Comparison of ENCODE assay signal across 22 mouse cellular contexts in the genomic region with DNA sequence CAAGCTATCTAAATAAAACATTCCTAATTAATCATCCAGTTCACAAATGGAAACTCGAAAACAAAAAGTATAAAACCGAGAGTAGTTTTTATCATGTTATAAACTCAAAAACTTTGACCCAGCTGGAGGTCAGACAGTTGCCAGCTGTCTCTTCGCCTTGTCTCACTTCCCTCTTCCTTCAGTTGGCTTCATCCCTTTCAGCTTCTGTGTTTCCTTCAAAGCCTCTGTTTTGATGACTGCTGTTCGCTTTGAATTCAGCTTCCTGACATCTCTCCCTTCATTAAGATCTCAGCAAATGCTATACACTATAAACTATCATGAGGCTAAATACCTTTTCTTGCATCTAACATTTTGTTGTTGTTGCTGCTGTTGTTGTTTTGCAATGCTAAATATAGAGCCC. TPM values are rescaled to one million over a fixed set of nuclear protein-coding genes. Genes with fewer than 3 reads are reported as not detected.
A peak's percentile ranks its signal among the peaks of the same experiment; 100 is the strongest.
DNase-seq lines count a peak whose midpoint lies in the region; ATAC-seq and TF ChIP-seq lines count a peak whose summit lies in the region.
"Had no signal": no experiment of that assay in that cellular context is flagged by ENCODE, and none has a peak within 500 bp of the region (broad histone marks: within the 10 kb centered on the region; RNA-seq: fewer than 3 reads in every experiment).

No protein-coding gene starts in this region.

- intact Hi-C loops in heart, adult 2 months (cut with DNase I): no loop called here

- no peaks in the 10 kb centered on the region for H3K36me3 ChIP-seq in heart, adult 2 months (ENCODE audit: control insufficient read depth, insufficient read depth, low read length)
- no peaks in the 10 kb centered on the region for H3K36me3 ChIP-seq in kidney, embryonic 15.5 days
- no peaks in the 10 kb centered on the region for H3K36me3 ChIP-seq in macrophage (ENCODE audit: inconsistent target)
- H3K36me3 ChIP-seq: embryonic facial prominence, embryonic 13.5 days; heart, embryonic 15.5 days; hindbrain, embryonic 10.5 days; limb, embryonic 12.5 days had no signal

- no peak overlapping the region for H3K27ac ChIP-seq in heart, adult 2 months
- no peak overlapping the region for H3K27ac ChIP-seq in kidney, embryonic 15.5 days
- peak overlapping the region; percentile 8; the same call in 1 of the 2 replicates for H3K27ac ChIP-seq in macrophage
- H3K27ac ChIP-seq: embryonic facial prominence, embryonic 13.5 days; heart, embryonic 15.5 days; hindbrain, embryonic 10.5 days; hindbrain, postnatal 0 days; limb, embryonic 12.5 days; liver, embryonic 14.5 days had no signal

- TF ChIP-seq CTCF in heart, adult 2 months (IDR thresholded peaks at IDR 0.05): no peak

- H3K4me3 ChIP-seq in heart, adult 2 months: no peak overlapping the region
- no peak overlapping the region for H3K4me3 ChIP-seq in kidney, embryonic 15.5 days (replicated peaks)
- no peak overlapping the region for H3K4me3 ChIP-seq in macrophage (ENCODE audit: inconsistent target)
- H3K4me3 ChIP-seq: embryonic facial prominence, embryonic 13.5 days; heart, embryonic 15.5 days; hindbrain, embryonic 10.5 days; limb, embryonic 12.5 days; megakaryocyte, embryonic 14.5 days had no signal

- WGBS in heart, adult 2 months: 38% methylated on average over 4 of the region's 4 CpGs
- WGBS in kidney, embryonic 15.5 days: 62% methylated on average over 4 of the region's 4 CpGs
- 39% methylated on average over 4 of the region's 4 CpGs for WGBS in macrophage (ENCODE audit: missing documents)

- TF ChIP-seq EP300 in heart, adult 2 months (IDR thresholded peaks at IDR 0.05; ENCODE audit: insufficient read depth, low read depth, low read length): no peak

- TF ChIP-seq POLR2A in heart, adult 2 months (IDR thresholded peaks at IDR 0.05; ENCODE audit: insufficient read depth, low read depth, low read length): no peak

- H3K4me2 ChIP-seq in kidney, embryonic 15.5 days: no peak overlapping the region
- H3K4me2 ChIP-seq: embryonic facial prominence, embryonic 13.5 days; heart, embryonic 15.5 days; limb, embryonic 12.5 days had no signal

- no peaks in the 10 kb centered on the region for H3K79me2 ChIP-seq in heart, adult 2 months (replicated peaks; ENCODE audit: control insufficient read depth, insufficient read depth, low read length)
- no peaks in the 10 kb centered on the region for H3K79me2 ChIP-seq in macrophage (ENCODE audit: inconsistent target)

- H3K9me3 ChIP-seq in kidney, embryonic 15.5 days (replicated peaks): no peaks in the 10 kb centered on the region
- H3K9me3 ChIP-seq: embryonic facial prominence, embryonic 13.5 days; heart, embryonic 15.5 days; hindbrain, embryonic 10.5 days; limb, embryonic 12.5 days; megakaryocyte, embryonic 14.5 days had no signal

- ATAC-seq in kidney, embryonic 15.5 days (replicated peaks; ENCODE audit: low FRiP score): no peak
- ATAC-seq: forebrain, postnatal 0 days; hindbrain, postnatal 0 days; intestine, postnatal 0 days had no signal

- no peak overlapping the region for H3K9ac ChIP-seq in heart, adult 2 months (ENCODE audit: low read depth, low read length)
- no peak overlapping the region for H3K9ac ChIP-seq in kidney, embryonic 15.5 days
- H3K9ac ChIP-seq: embryonic facial prominence, embryonic 13.5 days; forebrain, postnatal 0 days; heart, embryonic 15.5 days; limb, embryonic 12.5 days; liver, embryonic 14.5 days had no signal

- DNase-seq in heart, adult 8-10 months (ENCODE audit: low spot score): peak; percentile 4
- no peak for DNase-seq in heart, adult 2 months
- DNase-seq in kidney, postnatal 36 days: peak; percentile 6
- DNase-seq in adipocyte (ENCODE audit: low spot score): peak; percentile 38
- DNase-seq in retina, postnatal 1 day: no peak
- no peak for DNase-seq in gastrocnemius, postnatal 10 days
- DNase-seq: cerebellum, postnatal 10 days; forebrain, postnatal 0 days; layer of hippocampus, adult 9-11 months; midbrain, embryonic 14.5 days; right cerebral cortex, postnatal 14 days; spleen, adult 18-20 months had no signal

- no peaks in the 10 kb centered on the region for H3K4me1 ChIP-seq in heart, adult 2 months (ENCODE audit: control insufficient read depth, insufficient read depth, low read length)
- no peaks in the 10 kb centered on the region for H3K4me1 ChIP-seq in kidney, embryonic 15.5 days
- H3K4me1 ChIP-seq: embryonic facial prominence, embryonic 13.5 days; heart, embryonic 15.5 days; hindbrain, embryonic 10.5 days; limb, embryonic 12.5 days had no signal

- no peaks in the 10 kb centered on the region for H3K27me3 ChIP-seq in heart, adult 2 months (ENCODE audit: control insufficient read depth, insufficient read depth, low read length)
- peaks cover 23% of the 10 kb centered on the region; the same call in 1 of the 2 replicates for H3K27me3 ChIP-seq in kidney, embryonic 15.5 days
- H3K27me3 ChIP-seq: heart, embryonic 15.5 days; megakaryocyte, embryonic 14.5 days had no signal

RNA-seq across cellular contexts. Expression of a gene that starts 36.8 kb away (rescaled TPM):
- total RNA-seq in heart, adult 8-10 months (2022): 10 to 100 TPM in 1 of 4 experiments, 1 to 10 TPM in 3; 8.2 to 10.6 (median 8.9) TPM
- 10 to 100 TPM in 1 of 2 experiments, 1 to 10 TPM in 1; 9.3 to 11.0 TPM for total RNA-seq in heart, adult 2 months (2021)
- polyA plus RNA-seq in heart, adult 2 months (2012; rRNA removed): 2.2 and 4.5 TPM in 2 replicates
- 19.2 and 20.5 TPM in 2 replicates for polyA plus RNA-seq in kidney, embryonic 15.5 days (2015; fragmentation: Nextera tagmentation; extraction: Ambion mirVana)
- total RNA-seq in macrophage (2018; cell fraction: chromatin; rRNA removed): 100 to 1,000 TPM in 5 of 26 experiments, 10 to 100 TPM in 21; 27.1 to 119 (median 66.9) TPM
- 10 to 100 TPM; 42.2 to 69.6 (median 57.6) TPM for total RNA-seq in macrophage (2018; cell fraction: cytosol; rRNA removed)
- total RNA-seq in macrophage (2018; cell fraction: nucleus; rRNA removed): 100 to 1,000 TPM in 2 of 26 experiments, 10 to 100 TPM in 24; 30.0 to 108 (median 66.2) TPM
- polyA plus RNA-seq in macrophage (2018): 30.4 to 40.0 TPM (median 32.2 TPM) in 3 replicates
- total RNA-seq in gastrocnemius, postnatal 10 days (2021): 10 to 100 TPM; 29.9 to 35.2 TPM

Comparison
In these comparisons a context has a peak if more than half of its experiments do, and no peak if none do; other contexts are left out.
1. DNase-seq: peak in heart, adult 8-10 months (single experiment), kidney, postnatal 36 days (2 of 2) and adipocyte (single experiment); none in heart, adult 2 months (0 of 2), retina, postnatal 1 day (single experiment) and gastrocnemius, postnatal 10 days (single experiment).